Mouse (Mus musculus): ENCODE results near the gene Lonp2. TPM values are rescaled to one million over a fixed set of nuclear protein-coding genes. Genes with fewer than 3 reads are reported as not detected.
A peak's percentile ranks its signal among the peaks of the same experiment; 100 is the strongest.

Gene Lonp2
- total RNA-seq, 2 experiments from 2014 or later, result 119 to 130 TPM

GRCm38 (mm10) chr8:86749842-86750241, 126.0 kb downstream of the Lonp2 start:
- DNase-seq, result peak in 1 of 2 experiments; percentile 53

- peak; percentile 54 to 63 for DNase-seq
Observed at GRCm38 (mm10) chr8:86756948-86757733, 133.3 kb downstream of the Lonp2 start.

- DNase-seq, result no peak
Observed at GRCm38 (mm10) chr8:86758651-86759050, 134.8 kb downstream of the Lonp2 start.

GRCm38 (mm10) chr8:86759090-86759491, 135.2 kb downstream of the Lonp2 start:
- no peak for DNase-seq

GRCm38 (mm10) chr8:86760746-86761145, 136.9 kb downstream of the Lonp2 start:
- no peak for DNase-seq

- no peak for DNase-seq
Observed at GRCm38 (mm10) chr8:86762806-86763205, 139.0 kb downstream of the Lonp2 start.

GRCm38 (mm10) chr8:86765155-86765554, 141.3 kb downstream of the Lonp2 start:
- no peak for DNase-seq

- no peak for DNase-seq
Observed at GRCm38 (mm10) chr8:86765669-86766068, 141.8 kb downstream of the Lonp2 start.

- DNase-seq, result peak in 1 of 2 experiments; percentile 43
Observed at GRCm38 (mm10) chr8:86766548-86767211, 142.8 kb downstream of the Lonp2 start.

- peak; percentile 83 to 87 for DNase-seq
Observed at GRCm38 (mm10) chr8:86768499-86768898, 144.7 kb downstream of the Lonp2 start.

GRCm38 (mm10) chr8:86769945-86770715, 146.3 kb downstream of the Lonp2 start:
- DNase-seq, result peak in 1 of 2 experiments; percentile 48

Small RNA genes lying within 50 kb of the gene (microRNA-seq; reads per million reads assigned to microRNA genes)
- gene Gm44348, result not detected

Other genes with a start within 250 kb of the Lonp2 start
- not detected for gene Abcc12, start 43.4 kb upstream of the Lonp2 start, total RNA-seq (2021)
- 1 to 10 TPM; 3.0 to 4.4 TPM for gene Gm10638, start 121.7 kb downstream of the Lonp2 start, total RNA-seq (2021)
- gene Siah1a, start 121.9 kb downstream of the Lonp2 start, total RNA-seq (2021), result 10 to 100 TPM; 18.1 to 21.3 TPM